Mouse (Mus musculus) forebrain, embryonic 11.5 days (tissue): Measurements from ENCODE around the gene Pole3. TPM values are rescaled to one million over a fixed set of nuclear protein-coding genes. Genes with fewer than 3 reads are reported as not detected.
A peak's percentile ranks its signal among the peaks of the same experiment; 100 is the strongest.

ENCODE experiments used
- ATAC-seq: fragments of 200-750 bp; cut with Nextera tagmentation; replicated peaks from 2 replicates; pipeline ENCODE4 v1.8.0; 2017; ENCODE audit warnings: moderate TSS enrichment; ENCODE audit not compliant: low FRiP score
- DNase-seq: peaks from one replicate; pipeline ENCODE4 v3.0.0-alpha.2; 2017; ENCODE audit warnings: low spot score
- H3K27ac ChIP-seq: fragments of 300-500 bp; sonication (generic); 2 replicates; pipeline ENCODE4 v1.5.1; 2014; ENCODE audit warnings: low read depth, low read length
- H3K27me3 ChIP-seq: fragments of 300-500 bp; sonication (generic); 2 replicates; pipeline ENCODE4 v1.6.1; 2014; ENCODE audit warnings: mild to moderate bottlenecking, low read length, mixed read lengths; ENCODE audit not compliant: control insufficient read depth, insufficient read depth
- H3K36me3 ChIP-seq: fragments of 300-500 bp; sonication (generic); 2 replicates; pipeline ENCODE4 v1.6.1; 2014; ENCODE audit warnings: mild to moderate bottlenecking, low read length, moderate library complexity, mixed read lengths; ENCODE audit not compliant: control insufficient read depth, insufficient read depth
- H3K4me1 ChIP-seq: fragments of 300-500 bp; sonication (generic); replicated peaks from 2 replicates; pipeline ENCODE4 v1.6.1; 2014; ENCODE audit warnings: low read length, mixed read lengths; ENCODE audit not compliant: control insufficient read depth, insufficient read depth
- H3K4me2 ChIP-seq: fragments of 300-500 bp; sonication (generic); 2 replicates; pipeline ENCODE4 v1.6.1; 2014; ENCODE audit warnings: low read depth, mild to moderate bottlenecking, low read length, moderate library complexity, mixed read lengths; ENCODE audit not compliant: severe bottlenecking
- H3K4me3 ChIP-seq: fragments of 300-500 bp; sonication (generic); 2 replicates; pipeline ENCODE4 v1.5.1; 2014; ENCODE audit warnings: low read depth, low read length
- H3K9ac ChIP-seq: fragments of 300-500 bp; sonication (generic); 2 replicates; pipeline ENCODE4 v1.6.1; 2014; ENCODE audit warnings: low read length
- H3K9me3 ChIP-seq: fragments of 300-500 bp; sonication (generic); 2 replicates; pipeline ENCODE4 v1.6.1; 2016; ENCODE audit warnings: low read length, mixed read lengths; ENCODE audit not compliant: control insufficient read depth
- WGBS: fragments of 180-500 bp; shearing (Covaris S2); extraction: QIAGEN DNeasy Blood & Tissue Kit; methylation state at CpG from one replicate; pipeline ENCODE4 v1.1.7; 2014; 5-methylcytosine and 5-hydroxymethylcytosine counted together
- polyA plus RNA-seq: library from polyadenylated mRNA; unstranded; fragments of >200 nt; fragmentation: Nextera tagmentation; extraction: Ambion mirVana; gene quantifications from 2 replicates; pipeline ENCODE4 v1.2.1, GENCODE M21; 2014

The Pole3 gene
- polyA plus RNA-seq, 1 experiment from 2014 or later, result 132 TPM

- no peak for DNase-seq
- no peaks in the 10 kb centered on the region for H3K27me3 ChIP-seq
- no peak overlapping the region for H3K4me3 ChIP-seq
- no peaks in the 10 kb centered on the region for H3K36me3 ChIP-seq
- no peak overlapping the region for H3K4me2 ChIP-seq
- H3K9me3 ChIP-seq, result no peaks in the 10 kb centered on the region
- H3K27ac ChIP-seq, result no peak overlapping the region
- peaks cover 5% of the 10 kb centered on the region; the same call in 1 of the 2 replicates for H3K4me1 ChIP-seq
- no peak for ATAC-seq
- H3K9ac ChIP-seq, result no peak overlapping the region
- WGBS, result 62% methylated on average over 2 of the region's 2 CpGs
These were observed 1.4 kb upstream of the Pole3 start for GRCm38 (mm10) chr4:62526256-62526655.

- H3K27ac ChIP-seq, result no peak overlapping the region
- peak overlapping the region; percentile 84 for H3K4me3 ChIP-seq
- no peak for DNase-seq
These were observed 582 bp upstream of the Pole3 start for GRCm38 (mm10) chr4:62525489-62525811.

GRCm38 (mm10) chr4:62520892-62521400 lies 3.9 kb downstream of the Pole3 start:
- Histone ChIP-seq H3K4me1 (peaks cover 15% of the 10 kb centered on the region), H3K4me3 (no peak overlapping the region), H3K9ac (no peak overlapping the region), H3K36me3 (no peaks in the 10 kb centered on the region), H3K27me3 (no peaks in the 10 kb centered on the region), H3K9me3 (no peaks in the 10 kb centered on the region), H3K27ac (no peak overlapping the region), H3K4me2 (no peak overlapping the region)
- DNase-seq (no peak), ATAC-seq (no peak)
- WGBS, result 87% methylated on average over 2 of the region's 2 CpGs

More at GRCm38 (mm10) chr4:62525489-62525811, 582 bp upstream of the Pole3 start:
- H3K27me3 ChIP-seq, result no peaks in the 10 kb centered on the region
- H3K36me3 ChIP-seq, result no peaks in the 10 kb centered on the region
- WGBS, result under 1% methylated on average over 10 of the region's 10 CpGs
- H3K9ac ChIP-seq, result peak overlapping the region; percentile 20; the same call in 1 of the 2 replicates
- H3K9me3 ChIP-seq, result no peaks in the 10 kb centered on the region
- peaks cover 5% of the 10 kb centered on the region; the same call in 1 of the 2 replicates for H3K4me1 ChIP-seq
- ATAC-seq, result no peak
- H3K4me2 ChIP-seq, result peak overlapping the region; percentile 47; the same call in 1 of the 2 replicates

- Histone ChIP-seq H3K27me3 (no peaks in the 10 kb centered on the region), H3K4me3 (peak within 1 kb of the TSS; percentile 66), H3K27ac (peak within 1 kb of the TSS; percentile 66), H3K4me1 (peaks cover 15% of the 10 kb centered on the region), H3K36me3 (no peaks in the 10 kb centered on the region), H3K9ac (peak within 1 kb of the TSS; percentile 82), H3K4me2 (peak within 1 kb of the TSS; percentile 76), H3K9me3 (no peaks in the 10 kb centered on the region)
- WGBS, result 0% methylated on average over 34 of the region's 37 CpGs
- ATAC-seq, result peak; percentile 94
- peak; percentile 91 for DNase-seq
These were observed 5.0 kb downstream of the Pole3 start, which contains the start of gene Alad for GRCm38 (mm10) chr4:62519849-62520233. TSS of gene Alad (minus strand) at chr4:62519918.

GRCm38 (mm10) chr4:62519122-62519848 lies 5.6 kb downstream of the Pole3 start:
- Histone ChIP-seq H3K4me1 (peaks cover 12% of the 10 kb centered on the region), H3K9me3 (no peaks in the 10 kb centered on the region), H3K4me2 (peak overlapping the region; percentile 76), H3K27ac (peak overlapping the region; percentile 66), H3K36me3 (no peaks in the 10 kb centered on the region), H3K9ac (peak overlapping the region; percentile 82), H3K4me3 (peak overlapping the region; percentile 66), H3K27me3 (no peaks in the 10 kb centered on the region)
- 1% methylated on average over 26 of the region's 26 CpGs for WGBS
- no peak for DNase-seq
- peak; percentile 80 for ATAC-seq

- peak overlapping the region; percentile 66 for H3K4me3 ChIP-seq
- no peaks in the 10 kb centered on the region for H3K27me3 ChIP-seq
- H3K4me1 ChIP-seq, result peaks cover 10% of the 10 kb centered on the region
- DNase-seq, result no peak
- no peak overlapping the region for H3K27ac ChIP-seq
- no peaks in the 10 kb centered on the region for H3K36me3 ChIP-seq
- peak overlapping the region; percentile 76 for H3K4me2 ChIP-seq
- peak overlapping the region; percentile 82 for H3K9ac ChIP-seq
- no peak; the same call in 1 of the 2 replicates for ATAC-seq
- no peaks in the 10 kb centered on the region for H3K9me3 ChIP-seq
- 55% methylated on average over 13 of the region's 13 CpGs for WGBS
These were observed 6.3 kb downstream of the Pole3 start for GRCm38 (mm10) chr4:62518416-62519121.

- Histone ChIP-seq H3K36me3 (peaks cover 2% of the 10 kb centered on the region; the same call in 1 of the 2 replicates), H3K9me3 (no peaks in the 10 kb centered on the region), H3K4me3 (peak overlapping the region; percentile 66; the same call in 1 of the 2 replicates), H3K27me3 (no peaks in the 10 kb centered on the region), H3K4me1 (peaks cover 10% of the 10 kb centered on the region), H3K9ac (peak overlapping the region; percentile 82; the same call in 1 of the 2 replicates), H3K27ac (no peak overlapping the region), H3K4me2 (peak overlapping the region; percentile 76; the same call in 1 of the 2 replicates)
- WGBS, result 83% methylated on average over 10 of the region's 10 CpGs
- ATAC-seq (no peak), DNase-seq (no peak)
These were observed 7.1 kb downstream of the Pole3 start for GRCm38 (mm10) chr4:62517538-62518415.

GRCm38 (mm10) chr4:62517046-62517445 lies 7.8 kb downstream of the Pole3 start:
- H3K9me3 ChIP-seq, result no peaks in the 10 kb centered on the region
- ATAC-seq, result no peak
- H3K4me3 ChIP-seq, result no peak overlapping the region
- DNase-seq, result no peak
- 90% methylated on average over 8 of the region's 8 CpGs for WGBS
- H3K4me1 ChIP-seq, result peaks cover 10% of the 10 kb centered on the region
- H3K27me3 ChIP-seq, result no peaks in the 10 kb centered on the region
- peaks cover 2% of the 10 kb centered on the region; the same call in 1 of the 2 replicates for H3K36me3 ChIP-seq
- H3K4me2 ChIP-seq, result no peak overlapping the region
- H3K27ac ChIP-seq, result no peak overlapping the region
- 0 out of 2 replicates have a peak overlapping the region, but pooled peaks have one; percentile 23 for H3K9ac ChIP-seq
